Mouse (Mus musculus) retina, postnatal 7 days (tissue): ENCODE data around the gene Trappc4.

Experiments
- DNase-seq: peaks from one replicate; pipeline ENCODE4 v3.0.0-alpha.2; 2012; ENCODE audit warnings: low read depth, low spot score

Gene Trappc4

GRCm38 (mm10) chr9:44361190-44361917, 46.0 kb downstream of the Trappc4 start, which contains the start of gene Vps11:
Gene Vps11 (minus strand): TSS chr9:44361670.
- peak; percentile 94 for DNase-seq

GRCm38 (mm10) chr9:44357207-44357606, 50.2 kb downstream of the Trappc4 start:
- no peak for DNase-seq
